Mouse (Mus musculus): ENCODE data around the gene C1rl.
"Not testable (repeated sequence)": the region's sequence is repeated elsewhere in the genome, so short reads cannot be mapped to it uniquely, and the experiment has no call there.

C1rl gene

GRCm38 (mm10) chr6:124472801-124473200 lies 20.1 kb upstream of the C1rl start:
- DNase-seq (ENCODE audit: low read depth) = peak; percentile 64

GRCm38 (mm10) chr6:124474621-124475020 lies 18.3 kb upstream of the C1rl start:
- DNase-seq (ENCODE audit: low read depth) = no peak

- DNase-seq (ENCODE audit: low read depth) = not testable (repeated sequence)
These were observed 17.4 kb upstream of the C1rl start for GRCm38 (mm10) chr6:124475335-124476075.

- DNase-seq (ENCODE audit: low read depth) = no peak
These were observed 16.7 kb upstream of the C1rl start for GRCm38 (mm10) chr6:124476216-124476615.

- no peak for DNase-seq (ENCODE audit: low read depth)
These were observed 16.1 kb upstream of the C1rl start for GRCm38 (mm10) chr6:124476796-124477195.

GRCm38 (mm10) chr6:124477221-124477655 lies 15.7 kb upstream of the C1rl start:
- no peak for DNase-seq (ENCODE audit: low read depth)

- DNase-seq (ENCODE audit: low read depth) = no peak
These were observed 14.8 kb upstream of the C1rl start for GRCm38 (mm10) chr6:124477922-124478651.

- no peak for DNase-seq (ENCODE audit: low read depth)
These were observed 13.9 kb upstream of the C1rl start for GRCm38 (mm10) chr6:124478874-124479572.

- no peak for DNase-seq (ENCODE audit: low read depth)
These were observed 13.4 kb upstream of the C1rl start for GRCm38 (mm10) chr6:124479573-124479930.

- no peak for DNase-seq (ENCODE audit: low read depth)
These were observed 12.6 kb upstream of the C1rl start for GRCm38 (mm10) chr6:124480295-124480694.

- DNase-seq (ENCODE audit: low read depth) = no peak
These were observed 11.3 kb upstream of the C1rl start for GRCm38 (mm10) chr6:124481571-124481970.

GRCm38 (mm10) chr6:124483831-124484230 lies 9.1 kb upstream of the C1rl start:
- not testable (repeated sequence) for DNase-seq (ENCODE audit: low read depth)

- DNase-seq (ENCODE audit: low read depth) = no peak
These were observed 8.1 kb upstream of the C1rl start for GRCm38 (mm10) chr6:124484851-124485250.

GRCm38 (mm10) chr6:124485414-124486144 lies 7.3 kb upstream of the C1rl start:
- no peak for DNase-seq (ENCODE audit: low read depth)

GRCm38 (mm10) chr6:124487509-124487908 lies 5.4 kb upstream of the C1rl start:
- no peak for DNase-seq (ENCODE audit: low read depth)

GRCm38 (mm10) chr6:124488952-124489351 lies 4.0 kb upstream of the C1rl start:
- no peak for DNase-seq (ENCODE audit: low read depth)

- DNase-seq (ENCODE audit: low read depth) = no peak
These were observed 1.5 kb upstream of the C1rl start for GRCm38 (mm10) chr6:124491427-124491826.

- no peak for DNase-seq (ENCODE audit: low read depth)
These were observed 973 bp downstream of the C1rl start for GRCm38 (mm10) chr6:124493886-124494285.

- no peak for DNase-seq (ENCODE audit: low read depth)
These were observed 3.1 kb downstream of the C1rl start for GRCm38 (mm10) chr6:124496054-124496453.

GRCm38 (mm10) chr6:124499914-124500566 lies 7.1 kb downstream of the C1rl start:
- DNase-seq (ENCODE audit: low read depth) = no peak

- DNase-seq (ENCODE audit: low read depth) = no peak
These were observed 8.6 kb downstream of the C1rl start for GRCm38 (mm10) chr6:124501473-124501872.

GRCm38 (mm10) chr6:124502021-124502420 lies 9.1 kb downstream of the C1rl start:
- no peak for DNase-seq (ENCODE audit: low read depth)

Data from c-Kit-positive CD71-positive TER-119-negative erythroid progenitor cells, embryonic 14.5 days (primary cell).